Comparison of ENCODE assay signal across 8 mouse cellular contexts in the genomic region with DNA sequence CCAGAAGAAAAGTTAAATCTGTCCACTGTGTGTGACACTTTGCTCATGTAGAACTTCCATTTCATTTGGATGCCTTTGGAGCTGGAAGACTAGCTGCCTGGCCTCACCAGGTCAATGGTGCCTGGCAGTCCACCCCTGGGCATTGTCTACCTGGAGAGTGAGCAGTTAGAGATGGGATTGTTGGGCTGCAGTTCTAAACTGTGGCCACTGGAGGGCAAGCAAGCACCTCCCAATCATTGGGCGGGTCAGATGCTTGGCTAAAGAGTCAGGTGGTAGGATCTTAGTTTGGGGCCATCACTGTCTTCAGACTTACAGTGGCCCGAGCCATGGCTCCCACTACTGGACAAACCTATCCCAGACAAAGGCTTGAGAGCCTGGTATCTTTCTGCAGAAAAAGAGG. TPM values are rescaled to one million over a fixed set of nuclear protein-coding genes. Genes with fewer than 3 reads are reported as not detected.
A peak's percentile ranks its signal among the peaks of the same experiment; 100 is the strongest.
DNase-seq lines count a peak whose midpoint lies in the region; ATAC-seq lines count a peak whose summit lies in the region.

No protein-coding gene starts in this region.

- peak; percentile 58 for DNase-seq in A20 (ENCODE audit: low read depth, low spot score)
- DNase-seq in ZHBTc4 (ENCODE audit: low read depth, low spot score) = peak; percentile 77
- DNase-seq in cerebellum, postnatal 36 days = peak; percentile 71
- DNase-seq in gastrocnemius, postnatal 10 days = peak; percentile 56
- peak; percentile 84 for DNase-seq in kidney, adult 9 months
- peak; percentile 20 for DNase-seq in liver, embryonic 13.5 days
- DNase-seq in neural tube, embryonic 11.5 days (ENCODE audit: low spot score) = peak; percentile 75

- H3K4me2 ChIP-seq in liver, embryonic 13.5 days = no peak overlapping the region
- no peak overlapping the region for H3K4me2 ChIP-seq in neural tube, embryonic 11.5 days (ENCODE audit: low read depth)
- no peak overlapping the region for H3K4me2 ChIP-seq in stomach, embryonic 14.5 days (replicated peaks; ENCODE audit: low read depth, low read length)

- ATAC-seq in liver, embryonic 13.5 days (ENCODE audit: low read depth) = peak; percentile 39
- peak; percentile 33; the same call in 1 of the 2 replicates for ATAC-seq in neural tube, embryonic 11.5 days (ENCODE audit: insufficient read depth, low FRiP score, low TSS enrichment)
- ATAC-seq in stomach, embryonic 14.5 days (ENCODE audit: insufficient number of reproducible peaks, insufficient read depth, low FRiP score, low read depth) = peak; percentile 59

- no peak overlapping the region for H3K9ac ChIP-seq in liver, embryonic 13.5 days
- H3K9ac ChIP-seq in neural tube, embryonic 11.5 days (ENCODE audit: low read length) = no peak overlapping the region
- no peak overlapping the region for H3K9ac ChIP-seq in stomach, embryonic 14.5 days (replicated peaks; ENCODE audit: low read depth, low read length)

- 13% methylated on average over 2 of the region's 2 CpGs for WGBS in liver, embryonic 13.5 days (ENCODE audit: insufficient replicate concordance)
- 0% methylated on average over 2 of the region's 2 CpGs for WGBS in neural tube, embryonic 11.5 days
- 2% methylated on average over 2 of the region's 2 CpGs for WGBS in stomach, embryonic 14.5 days

- H3K4me3 ChIP-seq in liver, embryonic 13.5 days (replicated peaks) = no peak overlapping the region
- no peak overlapping the region for H3K4me3 ChIP-seq in neural tube, embryonic 11.5 days (ENCODE audit: low read depth, low read length)
- H3K4me3 ChIP-seq in stomach, embryonic 14.5 days (ENCODE audit: low read depth, low read length) = no peak overlapping the region

- H3K4me1 ChIP-seq in liver, embryonic 13.5 days (replicated peaks) = no peaks in the 10 kb centered on the region
- peaks cover 4% of the 10 kb centered on the region; the same call in 1 of the 2 replicates for H3K4me1 ChIP-seq in neural tube, embryonic 11.5 days (ENCODE audit: control insufficient read depth, insufficient read depth, low read length)
- peaks cover 9% of the 10 kb centered on the region for H3K4me1 ChIP-seq in stomach, embryonic 14.5 days (ENCODE audit: control insufficient read depth, insufficient read depth, low read length)

- H3K27me3 ChIP-seq in liver, embryonic 13.5 days = 0 out of 2 replicates have a peak, but pooled peaks cover 4% of the 10 kb centered on the region
- 0 out of 2 replicates have a peak, but pooled peaks cover 2% of the 10 kb centered on the region for H3K27me3 ChIP-seq in neural tube, embryonic 11.5 days (ENCODE audit: control insufficient read depth, insufficient read depth, low read length)
- H3K27me3 ChIP-seq in stomach, embryonic 14.5 days (ENCODE audit: control insufficient read depth, insufficient read depth, low read length) = no peaks in the 10 kb centered on the region

- no peaks in the 10 kb centered on the region for H3K9me3 ChIP-seq in liver, embryonic 13.5 days (replicated peaks)
- no peaks in the 10 kb centered on the region for H3K9me3 ChIP-seq in neural tube, embryonic 11.5 days (ENCODE audit: control insufficient read depth, low read length)
- no peaks in the 10 kb centered on the region for H3K9me3 ChIP-seq in stomach, embryonic 14.5 days (ENCODE audit: control insufficient read depth, low read depth, low read length)

- H3K27ac ChIP-seq in liver, embryonic 13.5 days = no peak overlapping the region
- no peak overlapping the region for H3K27ac ChIP-seq in neural tube, embryonic 11.5 days (ENCODE audit: low read depth, low read length)
- H3K27ac ChIP-seq in stomach, embryonic 14.5 days (ENCODE audit: low read length) = no peak overlapping the region

- peaks cover 38% of the 10 kb centered on the region for H3K36me3 ChIP-seq in liver, embryonic 13.5 days
- no peaks in the 10 kb centered on the region for H3K36me3 ChIP-seq in neural tube, embryonic 11.5 days (ENCODE audit: control insufficient read depth, insufficient read depth, low read length)
- no peaks in the 10 kb centered on the region for H3K36me3 ChIP-seq in stomach, embryonic 14.5 days (ENCODE audit: control insufficient read depth, insufficient read depth, low read length)

RNA-seq across cellular contexts. Expression of gene Psd4, which starts 41.8 kb away (rescaled TPM):
- total RNA-seq in gastrocnemius, postnatal 10 days (2021) = 1 to 10 TPM in 1 of 2 experiments, under 1 TPM in 1; 0.75 to 1.7 TPM
- 9.1 and 10.0 TPM in 2 replicates for polyA plus RNA-seq in liver, embryonic 13.5 days (2015; fragmentation: Nextera tagmentation; extraction: Ambion mirVana)
- 0.65 and 1.2 TPM in 2 replicates for polyA plus RNA-seq in neural tube, embryonic 11.5 days (2014; fragmentation: Nextera tagmentation; extraction: Ambion mirVana)
- polyA plus RNA-seq in stomach, embryonic 14.5 days (2014; fragmentation: Nextera tagmentation; extraction: Ambion mirVana) = 3.4 and 7.9 TPM in 2 replicates

Comparison
In these comparisons a context has a peak if more than half of its experiments do, and no peak if none do; other contexts are left out.
1. DNase-seq: peak in every context shown above with its lines; median percentile 84 in kidney, adult 9 months; 77 in ZHBTc4; 75 in neural tube, embryonic 11.5 days; 71 in cerebellum, postnatal 36 days; 58 in A20; 56 in gastrocnemius, postnatal 10 days; 20 in liver, embryonic 13.5 days.